Mouse (Mus musculus): ENCODE measurements around the gene Pitpnc1.

DNA sequence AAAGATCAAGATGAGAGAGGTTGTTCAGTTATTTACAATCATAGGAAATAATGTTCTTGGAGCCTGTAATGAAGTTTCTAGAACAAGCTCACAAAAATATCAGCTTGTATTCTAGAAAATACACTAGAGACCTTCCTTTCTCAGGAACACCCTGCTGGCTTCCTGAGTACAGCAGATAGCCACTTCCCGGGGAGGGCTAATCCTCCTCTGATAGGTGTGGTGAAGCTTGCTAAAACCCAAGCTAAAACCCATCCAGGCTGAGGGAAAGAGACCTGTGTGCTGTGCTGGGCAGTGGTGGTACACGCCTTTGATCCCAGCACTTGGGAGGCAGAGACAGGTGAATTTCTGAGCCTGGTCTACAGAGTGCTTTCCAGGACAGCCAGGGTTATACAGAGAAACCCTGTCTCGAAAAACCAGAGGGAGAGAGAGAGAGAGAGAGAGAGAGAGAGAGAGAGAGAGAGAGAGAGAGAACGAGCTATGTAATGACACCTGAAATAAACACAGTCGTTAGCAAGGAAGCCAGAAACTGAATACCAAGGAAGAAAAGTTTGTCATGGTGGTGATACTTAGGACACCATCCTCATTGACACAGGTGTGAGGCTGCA is 48.6 kb downstream of the Pitpnc1 start:
- TF ChIP-seq POLR2A (IDR thresholded peaks at IDR 0.05; ENCODE audit: insufficient read length, low read depth) (no peak), MYOD1 (IDR thresholded peaks at IDR 0.05; ENCODE audit: control insufficient read depth in 1 of 3, insufficient read length in 2 of 3, low read depth in 2 of 3) (no peak), POLR2AphosphoS2 (IDR thresholded peaks at IDR 0.05; ENCODE audit: insufficient read length, low read depth) (no peak), E2F4 (IDR thresholded peaks at IDR 0.05; ENCODE audit: insufficient read depth) (no peak)
